Mouse (Mus musculus): ENCODE results near the gene Kank4.

Kank4 gene

GRCm38 (mm10) chr4:98717735-98718546 lies 99.4 kb downstream of the Kank4 start:
- no peak for DNase-seq (ENCODE audit: low spot score)

DNA sequence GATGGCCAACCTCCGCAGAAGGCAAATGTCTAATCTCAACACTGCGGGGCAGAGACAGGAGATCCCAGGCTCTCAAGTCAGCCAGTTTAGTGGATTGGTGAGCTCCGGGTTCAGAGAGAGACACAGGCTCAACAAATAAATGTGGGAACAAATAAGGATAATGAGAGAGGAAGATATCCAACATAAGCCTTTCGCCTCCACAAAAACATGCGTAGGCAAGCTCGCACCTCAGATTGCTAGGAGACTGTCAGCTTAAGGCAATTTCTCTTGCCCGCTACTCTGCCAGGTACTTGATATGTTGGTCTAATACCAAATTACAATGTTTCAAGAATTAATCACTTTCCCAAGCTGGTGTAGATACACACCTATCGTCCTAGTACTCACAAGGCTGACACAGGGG lies 106.4 kb downstream of the Kank4 start:
- DNase-seq (ENCODE audit: low spot score), result no peak

Data from retina, embryonic 14.5 days (tissue).